Mouse (Mus musculus) C2C12 (cell line): ENCODE measurements at regions not wholly inside any gene's neighbourhood (a gene's known extent, or its start where the extent isn't known, plus 50 kb on each side); places are given as distances from the start of the nearest gene placed in this dataset.

Source experiments
- CEBPB ChIP-seq: IDR thresholded peaks from one replicate; pipeline ENCODE4 v1.6.1; 2011; ENCODE audit warnings: low read depth, mild to moderate bottlenecking, control low read depth, moderate library complexity
- CTCF ChIP-seq: IDR thresholded peaks from one replicate; pipeline ENCODE4 v1.5.1; 2011; ENCODE audit not compliant: control insufficient read depth, insufficient read depth, insufficient read length
- FOSL1 ChIP-seq: IDR thresholded peaks from one replicate; pipeline ENCODE4 v1.8.0; 2011; ENCODE audit warnings: mild to moderate bottlenecking, low read length; ENCODE audit not compliant: poor library complexity, insufficient read depth, severe bottlenecking
- MAX ChIP-seq: IDR thresholded peaks from one replicate; pipeline ENCODE4 v1.6.1; 2011; ENCODE audit warnings: mild to moderate bottlenecking, control low read depth
- MYOD1 ChIP-seq: IDR thresholded peaks from one replicate; pipeline ENCODE4 v1.6.1; 2011; ENCODE audit warnings: low read depth; ENCODE audit not compliant: control insufficient read depth, insufficient read length
- MYOG ChIP-seq: IDR thresholded peaks from one replicate; pipeline ENCODE4 v1.6.1; 2011; ENCODE audit not compliant: control insufficient read depth, insufficient read length; ENCODE audit errors: extremely low read depth
- USF1 ChIP-seq: IDR thresholded peaks from one replicate; pipeline ENCODE4 v1.6.1; 2011; ENCODE audit warnings: low read depth, mild to moderate bottlenecking, control low read depth, moderate library complexity

DNA sequence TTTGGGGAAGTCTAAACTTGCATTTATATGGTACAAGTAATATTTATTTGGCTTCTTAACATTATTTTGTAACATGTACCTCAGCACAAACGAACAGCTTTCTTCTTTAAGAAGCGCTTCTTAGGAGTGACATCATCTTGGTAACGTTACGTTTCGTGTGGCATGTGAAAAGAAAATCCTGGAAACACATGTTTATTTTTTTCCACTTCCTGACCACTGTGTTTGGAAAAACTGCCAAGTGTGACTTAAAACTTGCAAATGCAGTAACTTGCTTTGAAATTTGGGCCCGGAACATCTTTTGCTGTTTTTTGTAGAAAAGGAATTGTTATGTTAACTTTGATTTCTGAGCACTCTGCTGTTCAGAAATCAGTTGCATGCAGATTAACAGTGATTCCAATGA is 88.6 kb upstream of the Zeb2 start:
- no peak for TF ChIP-seq CTCF
- no peak for TF ChIP-seq MAX
- no peak for TF ChIP-seq USF1
- TF ChIP-seq MYOD1: no peak
- no peak for TF ChIP-seq CEBPB
- TF ChIP-seq MYOG: no peak
- no peak for TF ChIP-seq FOSL1
